Mouse (Mus musculus): ENCODE results near the gene St7l.
A peak's percentile ranks its signal among the peaks of the same experiment; 100 is the strongest.

GRCm38 (mm10) chr3:104967548-104968300 is 103.9 kb downstream of the St7l start:
- peak; percentile 78 for TF ChIP-seq CTCF (IDR thresholded peaks at IDR 0.05; ENCODE audit: low read depth)
- TF ChIP-seq EP300 (IDR thresholded peaks at IDR 0.05; ENCODE audit: low read depth), result no peak
